Mouse (Mus musculus): Measurements from ENCODE around the gene Gpnmb.

The Gpnmb gene

DNA sequence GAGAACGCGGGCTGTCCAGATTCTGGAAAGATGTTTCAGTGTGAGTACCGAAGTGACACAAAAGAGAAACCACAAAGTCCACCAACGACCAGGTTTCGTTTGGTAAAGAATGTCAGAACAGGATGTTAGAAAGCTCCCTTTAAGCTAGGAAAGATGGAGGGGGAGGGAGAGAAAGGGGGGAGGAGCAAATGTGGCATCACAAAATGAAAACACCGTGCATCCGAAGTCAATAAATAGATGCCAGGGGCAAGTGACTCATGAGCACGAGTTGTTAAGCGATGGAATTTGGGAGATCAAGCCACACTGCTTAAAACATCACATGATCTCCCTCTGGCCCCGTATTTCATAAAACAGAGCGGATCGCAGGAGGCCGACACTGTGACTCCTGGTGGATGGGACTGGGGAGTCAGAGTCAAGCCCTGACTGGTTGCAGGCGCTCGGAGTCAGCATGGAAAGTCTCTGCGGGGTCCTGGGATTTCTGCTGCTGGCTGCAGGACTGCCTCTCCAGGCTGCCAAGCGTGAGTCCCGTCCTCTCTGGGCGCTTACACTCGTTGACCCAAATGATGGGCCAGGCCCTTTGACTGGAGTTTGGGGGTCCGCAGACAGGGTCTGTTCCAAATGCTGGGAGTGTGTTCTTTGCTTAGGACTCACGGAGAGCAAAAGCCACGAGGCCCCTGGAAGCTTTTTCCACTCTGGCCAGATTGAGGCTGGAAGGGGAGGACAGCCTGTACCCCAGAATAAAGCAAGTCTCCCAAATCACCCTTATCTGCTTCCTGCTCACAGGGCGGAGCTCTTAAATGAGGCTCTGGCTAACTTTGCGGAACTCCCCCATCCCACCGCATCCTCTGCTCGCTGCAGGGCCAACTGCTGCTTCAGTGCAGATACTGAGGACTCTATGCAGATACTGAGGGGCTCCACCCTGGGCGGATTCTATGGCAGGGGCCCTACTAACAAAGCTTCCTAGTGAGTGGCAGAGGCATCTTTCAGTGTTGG lies at the start of gene Gpnmb:
Gpnmb (plus strand) TSS at position 272 of the 993 bp plus-strand sequence.
- DNase-seq = no peak

DNA sequence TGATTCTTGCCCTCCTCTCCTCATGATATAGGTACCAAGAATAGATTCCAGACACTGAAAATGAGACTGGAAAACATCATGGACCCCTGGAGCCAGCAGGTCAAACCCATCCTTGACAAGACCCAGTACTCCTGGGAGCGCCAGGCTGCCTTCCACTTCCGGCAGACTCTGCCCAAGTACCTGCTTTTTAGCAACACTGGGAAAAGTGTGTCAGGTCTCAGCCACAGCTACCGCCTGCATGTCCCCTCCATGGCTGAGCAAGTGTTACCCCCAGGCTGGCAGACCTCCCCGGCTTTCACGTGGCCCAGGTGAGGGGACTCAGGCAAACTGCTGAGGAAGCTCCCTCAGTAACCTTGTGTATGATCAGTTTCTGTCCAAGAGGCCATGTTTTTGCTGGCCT lies 46.4 kb upstream of the Gpnmb start:
- no peak for DNase-seq

DNA sequence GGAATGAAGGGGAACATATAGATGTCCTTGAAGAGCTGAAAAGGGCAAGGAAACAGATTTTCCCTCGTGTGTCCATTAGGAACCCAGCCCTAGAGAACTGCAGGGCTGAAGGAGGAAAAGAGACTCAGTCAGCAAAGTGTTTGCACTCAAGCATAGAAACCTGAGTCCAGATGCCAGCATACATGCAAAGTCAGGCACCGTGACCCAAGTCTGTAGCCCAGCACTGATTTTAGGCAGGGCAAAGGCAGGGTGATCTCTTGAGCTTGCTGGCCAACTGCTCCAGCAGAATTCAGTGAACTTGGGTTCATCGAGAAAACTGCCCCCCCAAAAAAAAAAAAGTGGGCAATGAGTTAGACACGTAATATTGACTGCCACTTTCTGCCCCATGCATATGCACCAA lies 44.4 kb upstream of the Gpnmb start:
- no peak for DNase-seq

DNA sequence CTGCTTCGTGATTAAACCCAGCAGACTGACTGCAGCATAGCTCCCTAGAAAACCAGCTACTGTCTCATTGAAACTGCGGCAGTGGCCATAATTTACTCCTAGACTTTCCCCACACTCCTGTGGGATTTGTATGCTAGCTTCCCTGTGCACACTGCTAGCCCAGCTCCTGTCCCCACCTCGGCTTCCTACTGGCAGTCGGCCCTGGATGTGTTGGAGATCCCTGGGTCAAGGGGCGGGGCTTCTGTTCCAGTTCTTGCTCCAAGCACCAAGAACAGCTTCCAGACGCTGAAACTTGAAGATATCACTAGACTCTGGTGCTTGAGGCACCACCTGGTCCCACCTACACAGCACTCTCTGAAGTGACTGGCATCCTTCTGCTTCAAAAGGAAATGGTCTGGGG lies 38.2 kb upstream of the Gpnmb start:
- DNase-seq = no peak

DNA sequence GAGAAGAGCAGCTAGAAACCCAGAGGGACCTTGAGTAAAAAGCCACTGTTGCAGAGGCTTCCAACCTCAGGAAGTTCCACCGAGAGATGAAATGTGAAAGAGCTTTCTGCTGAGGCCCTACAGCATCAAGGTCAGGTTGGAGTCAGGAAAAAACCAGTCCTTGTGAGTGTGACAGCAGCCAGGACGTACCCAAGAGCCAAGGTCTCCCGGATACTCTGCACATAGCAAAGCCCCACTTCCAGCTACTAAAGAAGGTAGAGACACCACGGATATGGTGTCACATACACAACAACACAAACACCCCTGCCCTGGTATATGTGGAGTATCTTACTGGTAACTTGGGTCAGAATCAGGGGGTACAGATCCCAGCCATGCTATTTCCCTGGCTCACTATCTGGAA lies 37.5 kb upstream of the Gpnmb start:
- no peak for DNase-seq

DNA sequence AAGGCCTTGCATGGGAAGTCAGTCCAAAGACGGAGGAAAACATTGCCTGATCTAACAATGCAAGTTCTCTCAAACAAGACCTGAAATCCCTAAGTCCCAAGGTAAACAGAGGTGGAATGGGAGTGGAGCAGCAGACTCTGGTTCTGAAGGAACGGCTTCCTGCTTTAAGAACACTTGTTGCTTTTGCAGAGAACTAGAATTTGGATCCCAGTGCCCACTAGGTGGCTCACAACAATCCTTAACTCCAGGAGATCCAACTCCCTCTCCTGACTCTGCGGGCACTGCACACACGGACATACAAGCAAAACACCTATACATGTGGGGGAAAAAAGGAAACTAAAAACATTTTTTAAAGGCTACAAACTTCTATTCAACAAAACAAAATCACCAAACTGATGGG lies 33.0 kb upstream of the Gpnmb start:
- no peak for DNase-seq

DNA sequence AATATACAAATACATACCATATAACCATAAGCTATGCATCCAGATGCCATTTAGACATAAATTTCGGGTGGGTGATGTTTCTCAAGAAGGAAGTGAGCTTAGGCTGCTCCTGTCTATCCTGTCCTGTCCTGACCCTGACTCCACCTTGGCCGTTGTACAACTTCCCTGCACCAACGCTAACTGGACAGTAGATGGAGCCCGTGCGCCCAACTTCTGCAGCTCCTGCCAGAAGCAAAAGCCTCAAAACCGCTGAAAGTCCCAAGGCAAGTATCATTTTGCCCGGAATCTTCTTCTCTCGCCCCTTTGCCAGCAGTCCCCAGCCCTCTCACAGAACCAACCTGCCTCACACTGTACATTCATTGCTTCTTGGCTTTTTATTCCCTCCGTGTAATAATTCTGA lies 28.4 kb upstream of the Gpnmb start:
- DNase-seq = peak; percentile 49

DNA sequence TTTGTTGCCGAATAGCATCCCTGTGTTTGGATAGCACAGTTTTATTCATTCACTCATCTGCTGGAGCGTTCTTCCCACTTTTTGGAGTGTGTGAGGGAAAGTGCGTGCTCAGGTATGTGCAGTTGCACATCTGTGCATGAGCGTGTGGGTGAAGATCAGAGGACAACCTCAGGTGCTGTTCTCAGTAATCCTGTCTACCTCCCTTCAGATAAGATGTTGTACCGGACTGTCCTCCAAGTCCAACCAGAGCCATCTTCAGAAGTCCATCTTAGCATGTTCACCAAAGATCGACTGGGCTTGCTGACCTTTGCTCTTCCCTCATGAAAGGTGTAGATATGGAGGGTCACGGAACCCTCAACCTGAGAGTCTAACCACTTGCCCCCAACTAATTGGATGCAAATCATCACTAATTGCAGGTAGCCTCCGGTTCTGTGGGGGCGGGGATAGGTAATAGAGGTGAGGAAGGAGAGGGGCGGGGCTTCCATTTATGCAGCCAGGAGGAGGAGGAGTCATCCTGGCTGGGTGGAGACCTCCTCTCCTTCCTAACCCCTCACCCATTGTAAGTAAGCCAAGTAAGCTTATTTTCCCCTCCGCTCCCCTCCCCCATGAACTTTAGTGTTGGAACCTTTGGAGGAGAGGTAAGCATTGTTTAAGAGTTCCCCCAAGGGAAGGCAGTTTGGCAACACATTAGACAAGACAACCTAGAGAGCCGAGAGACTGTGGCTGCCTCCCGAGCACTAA lies 27.8 kb upstream of the Gpnmb start:
- DNase-seq = no peak

DNA sequence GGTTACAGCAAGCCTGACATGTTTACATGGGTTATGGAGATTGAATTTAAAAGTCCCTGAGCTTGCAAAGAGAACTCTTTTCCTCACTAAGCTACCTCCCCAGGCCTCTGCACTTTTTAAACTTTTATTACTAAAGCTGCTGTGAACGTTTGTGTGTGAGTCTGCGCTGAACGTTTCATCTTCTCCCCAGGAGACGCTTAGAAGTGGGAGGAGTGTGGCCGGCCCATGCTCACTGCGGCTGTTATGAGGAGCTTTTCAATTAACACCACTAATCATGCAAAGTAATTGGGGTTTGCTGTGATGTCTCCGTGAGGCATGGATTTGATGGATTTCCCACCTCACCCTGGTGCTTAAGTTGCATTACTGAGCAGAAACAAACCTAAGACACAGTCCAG lies 27.2 kb upstream of the Gpnmb start:
- DNase-seq = no peak

DNA sequence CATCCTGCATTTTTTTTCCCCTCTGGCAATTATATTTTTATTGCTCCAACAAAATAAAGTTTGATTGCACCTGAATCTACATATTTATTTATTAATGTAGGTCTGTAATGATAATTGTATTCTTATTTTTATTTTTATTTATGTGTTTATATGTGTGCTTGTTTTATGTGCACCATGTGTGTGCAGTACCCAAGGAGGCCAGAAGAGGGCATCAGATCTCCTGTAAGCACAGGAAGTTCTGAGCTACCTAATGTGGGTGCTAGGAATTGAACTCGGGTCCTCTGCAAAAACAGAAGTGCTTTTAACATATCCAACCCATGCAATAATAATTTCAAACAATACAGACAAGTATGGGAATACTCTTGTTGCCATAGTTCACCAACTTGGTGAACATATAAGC lies 26.7 kb upstream of the Gpnmb start:
- no peak for DNase-seq

DNA sequence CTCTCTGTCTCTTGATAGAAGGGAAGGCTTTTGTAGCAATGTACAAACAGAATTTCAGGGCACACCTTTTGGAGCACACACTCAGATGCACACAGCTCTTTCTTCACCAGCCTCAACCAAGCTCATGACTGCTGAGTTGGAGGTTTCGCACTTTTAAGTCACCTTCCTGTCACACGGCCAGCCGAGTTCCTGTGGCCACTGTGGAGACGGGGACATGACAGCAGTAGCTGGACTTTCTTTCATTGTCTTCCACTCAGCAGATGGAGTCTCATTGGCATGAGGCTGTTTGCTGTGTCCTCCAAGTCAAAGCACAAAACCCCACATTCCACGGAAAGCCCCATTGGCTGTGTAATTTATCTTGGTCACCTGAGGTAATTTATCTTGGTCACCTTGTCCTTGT lies 25.2 kb upstream of the Gpnmb start:
- no peak for DNase-seq

DNA sequence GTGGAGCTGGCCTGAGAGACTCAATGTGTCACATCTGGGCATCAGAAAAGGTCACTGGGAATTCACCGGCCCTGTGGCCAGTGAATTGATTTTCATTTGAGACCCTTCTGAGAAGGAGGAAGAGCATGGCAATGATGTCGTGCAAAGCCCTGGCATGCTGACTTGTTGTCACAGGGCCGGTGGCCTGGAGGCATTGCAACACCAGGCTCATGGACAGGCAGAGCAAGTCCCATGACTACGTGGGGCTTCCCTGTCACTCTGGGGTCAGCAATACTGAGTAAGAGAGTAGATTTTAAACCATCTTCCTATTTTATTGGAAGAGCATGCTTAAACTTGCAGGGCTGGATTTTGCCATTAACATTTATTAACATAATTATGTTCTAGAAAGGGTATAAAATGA lies 23.3 kb upstream of the Gpnmb start:
- DNase-seq = no peak

DNA sequence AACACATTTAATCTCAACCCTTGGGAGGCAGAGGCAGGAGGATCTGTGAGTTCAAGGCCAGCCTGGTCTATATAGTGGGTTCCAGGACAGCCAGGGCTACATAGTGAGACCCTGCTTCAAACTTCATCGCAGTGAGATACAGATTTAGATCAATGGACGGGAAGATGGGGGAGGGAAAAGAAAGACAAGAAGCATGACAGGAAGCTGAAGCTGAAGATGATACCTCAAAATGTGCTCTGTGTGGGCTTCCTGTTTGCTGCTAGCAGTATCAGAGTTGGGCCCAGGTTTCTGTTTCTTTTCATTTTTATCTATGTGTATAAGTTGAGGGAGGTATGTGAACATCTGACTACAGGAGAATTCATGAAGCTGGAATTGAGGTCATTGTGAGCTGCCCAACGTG lies 22.9 kb upstream of the Gpnmb start:
- DNase-seq = no peak

DNA sequence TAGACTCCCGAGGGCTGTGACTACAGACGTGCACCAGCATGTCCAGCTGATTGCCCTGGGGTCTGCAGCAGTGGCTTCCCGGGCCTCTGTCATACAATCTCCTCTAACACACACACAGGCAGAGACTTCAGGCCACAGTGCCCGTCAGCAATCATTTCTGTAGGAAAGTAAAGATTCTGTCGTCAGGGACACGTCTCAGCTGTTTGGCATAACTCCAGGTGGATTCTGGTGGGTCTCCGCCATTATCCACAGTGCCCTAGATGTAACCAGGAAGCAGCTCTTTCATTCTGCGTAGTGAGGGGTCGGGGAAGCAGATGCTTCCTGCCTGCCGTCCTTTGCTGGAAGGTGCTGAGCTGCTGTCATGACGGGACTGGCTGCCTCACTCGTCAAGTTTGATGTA lies 19.2 kb upstream of the Gpnmb start:
- no peak for DNase-seq

DNA sequence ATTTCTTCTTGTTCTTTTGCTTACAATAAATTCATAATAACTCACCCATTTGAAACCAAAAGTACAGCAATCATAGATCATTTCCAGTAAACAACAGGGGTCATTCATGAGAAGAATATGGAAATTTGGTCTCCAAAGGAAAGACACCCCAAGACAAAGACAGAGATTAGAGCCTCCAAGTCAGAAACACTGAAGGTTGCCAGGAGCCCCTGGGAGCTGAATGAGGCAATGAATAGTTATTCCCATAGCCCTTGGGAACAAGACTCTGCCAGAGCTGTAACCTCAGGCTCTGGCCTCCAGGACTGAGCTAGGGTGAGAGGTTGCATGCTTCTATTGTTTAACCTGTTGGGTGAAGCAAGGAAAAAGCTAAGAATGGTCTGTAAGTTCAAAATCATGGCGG lies 17.0 kb upstream of the Gpnmb start:
- no peak for DNase-seq

DNA sequence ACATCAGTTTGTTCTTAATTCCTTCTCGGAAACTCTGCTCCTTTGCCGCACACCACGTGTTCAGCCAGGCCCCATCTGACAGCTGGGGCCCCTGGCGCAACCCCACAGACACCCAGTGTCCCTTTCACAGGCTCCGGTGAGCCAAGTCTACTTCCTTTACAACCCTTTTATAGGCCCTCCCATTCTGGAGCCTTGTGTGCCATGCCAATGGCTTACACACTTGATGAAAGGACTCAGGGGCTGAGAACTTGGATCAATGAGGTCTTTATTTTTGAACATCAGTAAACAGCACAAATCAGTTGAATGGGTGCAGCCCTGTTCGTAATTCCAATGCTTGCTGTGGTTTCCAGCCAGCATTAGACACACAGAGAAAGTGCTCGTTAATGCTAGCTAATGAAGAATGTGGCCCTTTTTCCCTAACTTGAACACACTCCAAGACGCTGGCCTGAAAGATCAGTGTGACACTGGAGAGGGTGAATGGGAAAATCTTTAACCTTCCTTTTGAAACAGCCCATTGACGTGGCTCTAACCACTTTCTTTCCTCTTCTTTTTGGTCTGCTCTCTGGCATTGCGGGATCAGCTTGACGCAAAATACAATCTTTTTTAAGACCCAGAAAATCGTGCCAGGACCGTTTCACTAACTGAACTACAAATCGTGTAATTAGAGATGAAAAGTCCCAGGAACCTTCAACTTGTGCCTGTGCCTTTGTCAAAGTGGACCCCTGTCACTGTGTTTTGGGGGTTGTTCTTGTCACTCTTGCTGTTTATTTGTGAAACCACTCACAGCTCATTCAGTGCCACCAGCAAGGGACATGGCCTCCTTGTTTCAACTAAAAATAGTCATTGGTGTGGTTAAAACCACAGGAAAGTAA lies 15.0 kb upstream of the Gpnmb start:
- no peak for DNase-seq

DNA sequence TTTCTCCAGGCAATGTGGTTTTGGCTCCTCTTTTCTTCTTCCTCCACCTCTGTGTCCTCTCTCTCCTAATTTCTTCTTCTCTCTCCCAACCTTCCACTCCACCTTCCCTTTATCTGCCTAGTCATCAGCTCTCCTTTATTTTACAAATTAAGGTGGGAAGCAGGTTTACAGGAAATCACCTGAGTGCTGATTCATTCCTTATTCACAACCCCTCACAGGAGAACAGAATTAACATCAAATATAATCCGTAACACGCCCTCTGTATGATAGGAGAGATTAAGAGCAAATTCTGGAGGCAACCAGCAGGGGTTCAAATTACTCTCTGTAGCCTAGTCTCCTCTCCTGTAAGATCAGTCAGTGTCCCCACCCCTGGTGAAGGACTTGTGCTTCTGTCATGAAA lies 14.0 kb upstream of the Gpnmb start:
- no peak for DNase-seq

DNA sequence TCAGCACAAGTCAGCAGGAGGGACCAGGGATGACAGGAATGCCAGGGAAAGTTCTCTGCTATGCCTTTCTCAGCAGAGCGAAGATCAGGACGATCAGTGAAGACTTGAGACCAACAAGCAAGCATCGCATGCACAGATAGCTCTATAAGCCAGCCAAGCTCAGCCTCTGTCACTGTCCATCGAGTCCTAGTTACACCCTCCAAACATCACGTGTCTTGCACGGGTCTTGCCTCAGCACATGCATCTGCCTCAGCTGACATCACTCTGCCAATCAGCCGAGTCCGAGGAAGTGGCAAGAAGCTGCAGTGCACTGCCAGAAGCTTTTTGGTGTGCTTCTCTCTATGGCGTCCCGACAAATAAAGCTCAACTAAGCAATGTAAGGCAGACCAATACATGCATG lies 13.0 kb upstream of the Gpnmb start:
- no peak for DNase-seq

DNA sequence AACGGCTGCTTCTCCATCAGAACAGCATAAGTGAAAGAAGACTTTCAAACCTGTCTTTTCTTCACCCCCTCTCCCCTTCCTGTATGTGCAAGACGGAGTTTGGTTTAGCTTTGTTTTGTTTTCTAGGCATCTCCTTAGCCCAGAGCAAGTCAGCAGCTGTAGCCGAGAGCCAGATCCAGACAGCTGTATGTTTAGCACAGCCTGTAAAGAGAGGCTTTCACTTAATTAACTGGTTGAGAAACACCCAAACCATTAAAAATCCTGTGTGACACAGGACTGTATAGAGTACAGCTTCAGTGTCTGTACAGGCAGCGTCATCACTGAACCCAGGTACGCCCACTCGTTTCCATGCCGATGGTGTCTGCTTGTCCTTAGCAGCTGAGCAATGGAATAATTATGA lies 11.1 kb upstream of the Gpnmb start:
- no peak for DNase-seq

DNA sequence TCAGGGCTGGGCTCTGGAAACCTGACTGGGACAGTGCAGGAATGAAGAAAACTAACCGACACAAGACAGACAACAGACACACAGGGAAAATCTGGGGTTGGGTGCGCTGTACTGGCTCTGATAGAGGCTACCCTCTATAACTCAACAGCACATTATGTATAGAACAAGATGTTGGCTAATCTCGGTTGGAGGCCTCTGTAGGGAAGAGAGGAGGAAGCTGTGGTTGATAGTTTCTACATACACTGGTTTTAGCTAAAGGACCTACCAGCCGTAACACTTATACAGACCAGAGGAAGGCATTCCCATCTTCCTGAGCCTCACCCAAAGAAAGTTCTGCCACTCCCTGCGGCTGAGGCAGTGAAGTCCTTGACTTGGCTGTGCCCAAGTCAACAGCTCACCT lies 9.8 kb upstream of the Gpnmb start:
- no peak for DNase-seq

DNA sequence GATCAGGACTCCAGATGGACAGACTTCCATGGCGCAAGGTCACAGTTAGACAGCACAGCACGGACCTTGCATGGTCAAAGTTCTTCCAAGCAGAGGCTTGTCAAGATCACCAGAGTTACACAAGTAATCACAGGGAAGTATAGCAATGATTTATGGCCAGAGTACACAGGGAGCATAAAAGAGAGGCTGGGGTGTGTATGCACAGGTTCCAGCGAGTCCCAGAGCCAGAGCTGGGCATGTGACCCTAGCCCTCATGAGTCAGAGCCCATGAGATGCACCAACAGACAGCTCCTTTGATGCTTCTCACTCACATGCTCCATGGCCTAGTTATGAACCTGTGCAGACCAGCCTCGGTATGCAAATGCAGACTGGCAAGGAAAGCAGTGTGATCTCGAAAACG lies 8.3 kb upstream of the Gpnmb start:
- DNase-seq = no peak

DNA sequence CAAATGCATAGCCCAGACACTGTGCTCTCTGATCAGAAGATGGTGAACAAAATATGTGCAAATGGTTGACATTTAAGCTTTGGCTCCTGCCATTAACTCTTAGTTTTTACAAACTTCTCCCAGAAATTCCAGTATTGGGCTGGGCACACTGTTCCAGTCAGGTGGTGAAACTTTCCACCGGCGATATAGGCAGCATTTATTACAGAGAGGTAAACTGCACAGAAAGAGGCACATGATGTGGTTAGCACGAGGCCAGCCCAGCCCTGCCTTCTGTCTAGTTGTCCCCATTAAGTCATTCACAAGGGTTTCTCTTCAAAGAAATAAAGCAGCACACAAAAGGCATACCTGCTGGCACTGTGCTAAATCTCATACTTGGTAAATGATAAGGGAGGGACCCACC lies 7.6 kb upstream of the Gpnmb start:
- no peak for DNase-seq

DNA sequence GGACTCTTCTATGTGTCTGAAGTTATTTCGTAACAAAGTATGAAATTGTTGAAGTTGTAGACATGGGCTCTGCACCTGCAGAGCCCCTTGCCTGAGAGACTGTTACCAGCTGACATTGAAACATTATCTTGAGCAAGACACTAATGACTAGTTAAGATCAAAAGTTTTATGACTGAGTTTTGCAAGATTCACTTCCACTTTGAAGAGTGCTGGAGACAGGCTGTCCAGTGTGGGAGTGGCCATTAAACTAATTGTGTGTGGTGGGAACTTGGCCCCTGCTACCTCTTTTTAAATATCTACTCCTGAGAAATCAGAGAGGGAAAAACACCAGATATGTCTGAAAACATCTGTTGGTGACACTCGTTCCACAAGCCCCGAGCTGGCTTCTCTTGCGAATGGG lies 5.1 kb upstream of the Gpnmb start:
- no peak for DNase-seq
